Mouse (Mus musculus) G1E (cell line): Measurements from ENCODE around the gene Atp6v0a2.

Experiments
- CTCF ChIP-seq: IDR thresholded peaks from 2 replicates; pipeline ENCODE4 v1.5.1; 2012; ENCODE audit warnings: low read depth, low read length, inconsistent platforms, mixed read lengths
- GATA1 ChIP-seq: IDR thresholded peaks from 2 replicates; pipeline ENCODE4 v1.6.1; 2012; ENCODE audit warnings: borderline replicate concordance, low read length, inconsistent platforms, mixed read lengths
- GATA2 ChIP-seq: IDR thresholded peaks from 2 replicates; pipeline ENCODE4 v1.6.1; 2012; ENCODE audit warnings: low read depth, low read length, inconsistent platforms, borderline replicate concordance

DNA sequence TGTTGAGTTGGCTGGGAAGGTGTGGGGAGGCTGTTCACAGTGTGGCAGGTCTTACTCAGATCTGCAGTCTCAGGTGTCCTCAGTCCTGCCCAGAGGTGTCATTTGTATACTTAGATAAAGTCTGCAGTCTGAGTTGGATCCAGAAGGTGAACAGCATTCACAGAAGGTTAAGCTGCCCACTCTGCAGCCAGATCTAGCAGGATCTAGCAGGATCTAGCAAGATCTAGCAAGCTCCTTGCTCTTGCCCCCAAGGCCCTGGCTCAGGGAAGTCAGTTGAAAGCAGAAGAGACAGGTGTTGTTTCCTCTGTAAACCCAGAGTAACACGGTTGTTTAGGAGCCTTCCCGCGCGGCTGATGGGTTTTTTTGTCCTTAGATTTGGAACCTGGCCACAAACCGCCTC is 85.4 kb downstream of the Atp6v0a2 start:
- TF ChIP-seq CTCF (no peak), GATA1 (no peak), GATA2 (no peak)
